Mouse (Mus musculus): ENCODE results near the gene Lsm4.

The Lsm4 gene

GRCm38 (mm10) chr8:70678679-70679078, 5.6 kb downstream of the Lsm4 start:
- DNase-seq (ENCODE audit: low spot score in 2 of 2) = no peak

- no peak for DNase-seq (ENCODE audit: low spot score in 2 of 2)
Observed at GRCm38 (mm10) chr8:70679404-70679803, 6.4 kb downstream of the Lsm4 start.

GRCm38 (mm10) chr8:70680039-70680438, 7.0 kb downstream of the Lsm4 start:
- DNase-seq (ENCODE audit: low spot score in 2 of 2) = no peak

- no peak for DNase-seq (ENCODE audit: low spot score in 2 of 2)
Observed at GRCm38 (mm10) chr8:70681410-70681809, 8.4 kb downstream of the Lsm4 start.

- no peak for DNase-seq (ENCODE audit: low spot score in 2 of 2)
Observed at GRCm38 (mm10) chr8:70682193-70682592, 9.1 kb downstream of the Lsm4 start.

GRCm38 (mm10) chr8:70682692-70683091, 9.6 kb downstream of the Lsm4 start:
- DNase-seq (ENCODE audit: low spot score in 2 of 2) = no peak

GRCm38 (mm10) chr8:70684291-70684690, 11.2 kb downstream of the Lsm4 start:
- DNase-seq (ENCODE audit: low spot score in 2 of 2) = peak; percentile 63 to 82

- DNase-seq (ENCODE audit: low spot score in 2 of 2) = no peak
Observed at GRCm38 (mm10) chr8:70687576-70687975, 14.5 kb downstream of the Lsm4 start.

GRCm38 (mm10) chr8:70688136-70688535, 15.1 kb downstream of the Lsm4 start:
- no peak for DNase-seq (ENCODE audit: low spot score in 2 of 2)

- no peak for DNase-seq (ENCODE audit: low spot score in 2 of 2)
Observed at GRCm38 (mm10) chr8:70689892-70690390, 16.9 kb downstream of the Lsm4 start.

GRCm38 (mm10) chr8:70691230-70691629, 18.2 kb downstream of the Lsm4 start:
- DNase-seq (ENCODE audit: low spot score in 2 of 2) = no peak

GRCm38 (mm10) chr8:70691727-70692231, 18.7 kb downstream of the Lsm4 start:
- DNase-seq (ENCODE audit: low spot score in 2 of 2) = no peak

- no peak for DNase-seq (ENCODE audit: low spot score in 2 of 2)
Observed at GRCm38 (mm10) chr8:70693636-70694035, 20.6 kb downstream of the Lsm4 start.

- no peak for DNase-seq (ENCODE audit: low spot score in 2 of 2)
Observed at GRCm38 (mm10) chr8:70695318-70696018, 22.4 kb downstream of the Lsm4 start.

- peak in 1 of 2 experiments; percentile 50 for DNase-seq (ENCODE audit: low spot score in 2 of 2)
Observed at GRCm38 (mm10) chr8:70696019-70696885, 23.2 kb downstream of the Lsm4 start.

- no peak for DNase-seq (ENCODE audit: low spot score in 2 of 2)
Observed at GRCm38 (mm10) chr8:70696946-70697345, 23.9 kb downstream of the Lsm4 start.

GRCm38 (mm10) chr8:70697366-70698250, 24.6 kb downstream of the Lsm4 start:
- DNase-seq (ENCODE audit: low spot score in 2 of 2) = no peak

GRCm38 (mm10) chr8:70698310-70699109, 25.5 kb downstream of the Lsm4 start, which contains the start of gene Jund:
Jund (plus strand) TSS chr8:70698949.
- DNase-seq (ENCODE audit: low spot score in 2 of 2) = peak; percentile 97 to 99

- no peak for DNase-seq (ENCODE audit: low spot score in 2 of 2)
Observed at GRCm38 (mm10) chr8:70699116-70699833, 26.2 kb downstream of the Lsm4 start.

All from frontal cortex, postnatal 10 days (tissue).